Mouse (Mus musculus) embryonic fibroblast, embryonic 13.5 days (primary cell): ENCODE data around the gene Dgcr8.

Source experiments
- CTCF ChIP-seq: IDR thresholded peaks from 2 replicates; pipeline ENCODE4 v1.5.1; 2011; ENCODE audit warnings: mild to moderate bottlenecking, control low read depth, low read length, moderate library complexity, borderline replicate concordance; ENCODE audit not compliant: insufficient read depth
- POLR2A ChIP-seq: IDR thresholded peaks from 2 replicates; pipeline ENCODE4 v1.6.1; 2011; ENCODE audit warnings: low read depth, mild to moderate bottlenecking, control low read depth, low read length, moderate library complexity

GRCm38 (mm10) chr16:18227187-18227586 is 61.9 kb downstream of the Dgcr8 start:
- no peak for TF ChIP-seq CTCF
- no peak for TF ChIP-seq POLR2A
